Mouse (Mus musculus) lung, adult 2 months (tissue): ENCODE measurements around the gene Fbxo44.

Experiments used
- CTCF ChIP-seq: fragments of 200-500 bp; IDR thresholded peaks from 2 replicates; pipeline ENCODE4 v1.5.1; 2011; ENCODE audit warnings: mild to moderate bottlenecking, low read length, control low read depth; ENCODE audit not compliant: insufficient read depth
- POLR2A ChIP-seq: fragments of 200-500 bp; IDR thresholded peaks from 2 replicates; pipeline ENCODE4 v1.6.1; 2011; ENCODE audit warnings: low read depth, mild to moderate bottlenecking, control low read depth, low read length, borderline replicate concordance; ENCODE audit errors: extremely low read depth

- TF ChIP-seq CTCF (no peak), POLR2A (no peak)
Observed at GRCm38 (mm10) chr4:148169586-148169985, 9.3 kb upstream of the Fbxo44 start.
